Mouse (Mus musculus): ENCODE data around the gene Foxd4.

Foxd4 gene

GRCm38 (mm10) chr19:24900581-24901220, at the start of gene Foxd4:
TSS of gene Foxd4 (minus strand) at chr19:24901197.
- no peak for DNase-seq (ENCODE audit: low read depth, low spot score)

GRCm38 (mm10) chr19:24945521-24946262, 44.7 kb upstream of the Foxd4 start:
- no peak for DNase-seq (ENCODE audit: low read depth, low spot score)

- DNase-seq (ENCODE audit: low read depth, low spot score), result peak; percentile 57
These were observed 36.1 kb upstream of the Foxd4 start for GRCm38 (mm10) chr19:24937084-24937483.

GRCm38 (mm10) chr19:24929041-24929440, 28.0 kb upstream of the Foxd4 start:
- DNase-seq (ENCODE audit: low read depth, low spot score), result peak; percentile 70

- DNase-seq (ENCODE audit: low read depth, low spot score), result no peak
These were observed 19.9 kb upstream of the Foxd4 start for GRCm38 (mm10) chr19:24920866-24921265.

GRCm38 (mm10) chr19:24908385-24909155, 7.6 kb upstream of the Foxd4 start:
- no peak for DNase-seq (ENCODE audit: low read depth, low spot score)

GRCm38 (mm10) chr19:24907655-24908054, 6.7 kb upstream of the Foxd4 start:
- DNase-seq (ENCODE audit: low read depth, low spot score), result no peak

- DNase-seq (ENCODE audit: low read depth, low spot score), result no peak
These were observed 1.8 kb upstream of the Foxd4 start for GRCm38 (mm10) chr19:24902821-24903220.

GRCm38 (mm10) chr19:24902256-24902655, 1.3 kb upstream of the Foxd4 start:
- DNase-seq (ENCODE audit: low read depth, low spot score), result no peak

- no peak for DNase-seq (ENCODE audit: low read depth, low spot score)
These were observed 669 bp upstream of the Foxd4 start for GRCm38 (mm10) chr19:24901666-24902065.

GRCm38 (mm10) chr19:24899578-24900544, 1.1 kb downstream of the Foxd4 start:
- DNase-seq (ENCODE audit: low read depth, low spot score), result no peak

GRCm38 (mm10) chr19:24898737-24899577, 2.0 kb downstream of the Foxd4 start:
- DNase-seq (ENCODE audit: low read depth, low spot score), result peak; percentile 6

- no peak for DNase-seq (ENCODE audit: low read depth, low spot score)
These were observed 2.9 kb downstream of the Foxd4 start for GRCm38 (mm10) chr19:24897896-24898736.

GRCm38 (mm10) chr19:24897006-24897895, 3.7 kb downstream of the Foxd4 start:
- DNase-seq (ENCODE audit: low read depth, low spot score), result no peak

GRCm38 (mm10) chr19:24896536-24896935, 4.5 kb downstream of the Foxd4 start:
- no peak for DNase-seq (ENCODE audit: low read depth, low spot score)

- no peak for DNase-seq (ENCODE audit: low read depth, low spot score)
These were observed 14.1 kb downstream of the Foxd4 start for GRCm38 (mm10) chr19:24886888-24887287.

GRCm38 (mm10) chr19:24885504-24885903, 15.5 kb downstream of the Foxd4 start:
- DNase-seq (ENCODE audit: low read depth, low spot score), result peak; percentile 72

- DNase-seq (ENCODE audit: low read depth, low spot score), result no peak
These were observed 19.8 kb downstream of the Foxd4 start for GRCm38 (mm10) chr19:24881237-24881636.

Measured in brain, adult 2 months (tissue).